Comparison of ENCODE assay signal across 8 mouse cellular contexts in the genomic region with DNA sequence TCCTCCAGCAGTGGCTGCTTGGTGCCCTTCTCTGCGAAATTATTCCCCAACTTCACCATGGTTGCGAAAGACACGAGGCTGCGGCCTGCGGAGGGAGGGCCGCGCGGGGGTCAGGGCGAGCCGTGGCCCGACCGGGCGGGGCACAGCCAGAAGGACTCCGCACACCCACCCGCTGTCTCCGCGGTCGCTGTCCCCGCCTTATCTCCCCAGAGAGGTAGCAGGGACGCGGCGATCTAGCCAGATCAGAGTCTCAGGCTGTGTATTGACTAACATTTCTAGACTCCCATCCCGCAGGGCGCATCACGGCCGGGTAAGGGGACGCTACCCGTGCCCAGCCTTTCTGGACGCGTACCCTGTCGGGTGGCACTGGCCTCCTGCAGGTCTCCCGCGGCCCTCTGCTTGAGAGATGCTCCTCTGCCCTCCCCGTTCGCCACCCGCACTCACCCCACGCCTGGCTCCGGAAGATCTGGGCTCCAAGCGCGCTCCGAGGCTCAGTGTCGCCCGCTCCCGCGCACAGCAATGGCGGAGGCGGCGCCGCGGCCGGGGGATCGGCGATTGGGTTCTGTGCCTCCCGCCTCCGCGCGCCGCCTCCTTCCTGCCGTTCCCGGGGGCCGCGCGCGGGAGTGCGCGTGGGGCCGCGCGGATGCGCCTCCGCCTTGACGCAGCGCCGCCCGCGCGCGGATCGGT. TPM values are rescaled to one million over a fixed set of nuclear protein-coding genes. Genes with fewer than 3 reads are reported as not detected.
A peak's percentile ranks its signal among the peaks of the same experiment; 100 is the strongest.
DNase-seq lines count a peak whose midpoint lies in the region; ATAC-seq and TF ChIP-seq lines count a peak whose summit lies in the region.

No protein-coding gene starts in this region.

- peak overlapping the region; percentile 78 for H3K4me2 ChIP-seq in forebrain, embryonic 13.5 days
- peak overlapping the region; percentile 95 for H3K4me2 ChIP-seq in heart, postnatal 0 days (ENCODE audit: low read depth, low read length)
- H3K4me2 ChIP-seq in lung, embryonic 14.5 days = peak overlapping the region; percentile 78

- peak overlapping the region; percentile 100 for H3K9ac ChIP-seq in forebrain, embryonic 13.5 days
- H3K9ac ChIP-seq in heart, postnatal 0 days (replicated peaks; ENCODE audit: low read depth, low read length) = peak overlapping the region; percentile 46
- peak overlapping the region; percentile 73 for H3K9ac ChIP-seq in lung, embryonic 14.5 days

- under 1% methylated on average over 56 of the region's 79 CpGs for WGBS in forebrain, embryonic 13.5 days
- under 1% methylated on average over 66 of the region's 79 CpGs for WGBS in heart, postnatal 0 days
- WGBS in lung, embryonic 14.5 days = under 1% methylated on average over 69 of the region's 79 CpGs

- ATAC-seq in forebrain, embryonic 13.5 days = peak; percentile 81
- peak; percentile 70 for ATAC-seq in heart, postnatal 0 days (ENCODE audit: insufficient read depth, low read depth)
- ATAC-seq in lung, embryonic 14.5 days (ENCODE audit: insufficient read depth) = peak; percentile 81

- peak overlapping the region; percentile 84 for H3K4me3 ChIP-seq in brown adipose tissue, adult 24 weeks (ENCODE audit: insufficient read depth, low read depth, low read length)
- peak overlapping the region; percentile 95 for H3K4me3 ChIP-seq in forebrain, embryonic 13.5 days
- H3K4me3 ChIP-seq in heart, postnatal 0 days (ENCODE audit: low read depth, low read length) = peak overlapping the region; percentile 61
- peak overlapping the region; percentile 81 for H3K4me3 ChIP-seq in layer of hippocampus, adult 2 months
- peak overlapping the region; percentile 71 for H3K4me3 ChIP-seq in lung, embryonic 14.5 days (ENCODE audit: low read depth, low read length)

- TF ChIP-seq CTCF in heart, postnatal 0 days (IDR thresholded peaks at IDR 0.05; ENCODE audit: low read depth) = no peak
- no peak for TF ChIP-seq CTCF in layer of hippocampus, adult 2 months (conservative IDR thresholded peaks at IDR 0.05)
- TF ChIP-seq CTCF in lung, embryonic 14.5 days (IDR thresholded peaks at IDR 0.05; ENCODE audit: low read depth) = no peak

- H3K36me3 ChIP-seq in forebrain, embryonic 13.5 days (ENCODE audit: poor library complexity, severe bottlenecking) = peaks cover 35% of the 10 kb centered on the region
- no peaks in the 10 kb centered on the region for H3K36me3 ChIP-seq in heart, postnatal 0 days (replicated peaks; ENCODE audit: control insufficient read depth, insufficient read depth, low read length)
- H3K36me3 ChIP-seq in lung, embryonic 14.5 days (ENCODE audit: insufficient read depth) = peaks cover 16% of the 10 kb centered on the region; the same call in 1 of the 2 replicates

- no peaks in the 10 kb centered on the region for H3K4me1 ChIP-seq in brown adipose tissue, adult 24 weeks (ENCODE audit: control insufficient read depth, insufficient read depth, insufficient read length, low read length)
- H3K4me1 ChIP-seq in forebrain, embryonic 13.5 days = peaks cover 48% of the 10 kb centered on the region
- no peaks in the 10 kb centered on the region for H3K4me1 ChIP-seq in heart, postnatal 0 days (ENCODE audit: control insufficient read depth, insufficient read depth)
- H3K4me1 ChIP-seq in lung, embryonic 14.5 days (ENCODE audit: insufficient read depth) = no peaks in the 10 kb centered on the region

- peak; percentile 8 for DNase-seq in ES-CJ7 (ENCODE audit: low read depth, low spot score)
- DNase-seq in heart, postnatal 0 days (ENCODE audit: low spot score) = peak; percentile 36
- DNase-seq in layer of hippocampus, adult 2 months (ENCODE audit: low spot score in 2 of 2) = peak; percentile 75 to 77
- peak; percentile 86 for DNase-seq in lung, embryonic 14.5 days
- DNase-seq in retina, adult 2 months (ENCODE audit: low read depth, low spot score) = peak; percentile 25
- peak; percentile 35 for DNase-seq in yolk sac, embryonic 10.5 days (ENCODE audit: low spot score)

- H3K27ac ChIP-seq in brown adipose tissue, adult 24 weeks (replicated peaks; ENCODE audit: low read depth, low read length) = no peak overlapping the region
- peak overlapping the region; percentile 97 for H3K27ac ChIP-seq in forebrain, embryonic 13.5 days
- H3K27ac ChIP-seq in heart, postnatal 0 days (ENCODE audit: low read depth) = no peak overlapping the region
- peak overlapping the region; percentile 98 for H3K27ac ChIP-seq in layer of hippocampus, adult 2 months
- no peak overlapping the region for H3K27ac ChIP-seq in lung, embryonic 14.5 days (ENCODE audit: low read depth)

- no peaks in the 10 kb centered on the region for H3K9me3 ChIP-seq in forebrain, embryonic 13.5 days (replicated peaks)
- H3K9me3 ChIP-seq in heart, postnatal 0 days (replicated peaks; ENCODE audit: control insufficient read depth, low read length) = no peaks in the 10 kb centered on the region
- H3K9me3 ChIP-seq in lung, embryonic 14.5 days (ENCODE audit: low read depth, low read length) = no peaks in the 10 kb centered on the region

- no peak for TF ChIP-seq EP300 in heart, postnatal 0 days (IDR thresholded peaks at IDR 0.05; ENCODE audit: low read depth)

- H3K27me3 ChIP-seq in forebrain, embryonic 13.5 days = peaks cover 4% of the 10 kb centered on the region
- H3K27me3 ChIP-seq in heart, postnatal 0 days (ENCODE audit: control insufficient read depth, insufficient read depth, low read length) = peaks cover 59% of the 10 kb centered on the region
- H3K27me3 ChIP-seq in lung, embryonic 14.5 days (ENCODE audit: insufficient read depth, low read length) = peaks cover 16% of the 10 kb centered on the region

RNA-seq across cellular contexts. Expression of gene Nsg1, which starts 0.6 kb away (rescaled TPM):
- polyA plus RNA-seq in brown adipose tissue, adult 24 weeks (2012; ENCODE audit: insufficient read depth, insufficient read length, missing spikeins) = 2.0 and 3.5 TPM in 2 replicates
- 636 and 754 TPM in 2 replicates for polyA plus RNA-seq in forebrain, embryonic 13.5 days (2015; fragmentation: Nextera tagmentation; extraction: Ambion mirVana)
- 9.0 and 29.2 TPM in 2 replicates for total RNA-seq in heart, postnatal 0 days (2014; rRNA removed; ENCODE audit: low replicate concordance)
- polyA plus RNA-seq in heart, postnatal 0 days (2015; fragmentation: Nextera tagmentation; extraction: Ambion mirVana) = 12.5 and 14.7 TPM in 2 replicates
- total RNA-seq in layer of hippocampus, adult 2 months (2021) = 100 to 1,000 TPM; 421 to 427 TPM
- 18.2 and 23.6 TPM in 2 replicates for polyA plus RNA-seq in lung, embryonic 14.5 days (2014; fragmentation: Nextera tagmentation; extraction: Ambion mirVana)

Comparison
In these comparisons a context has a peak if more than half of its experiments do, and no peak if none do; other contexts are left out.
1. DNase-seq: peak in every context shown above with its lines; median percentile 86 in lung, embryonic 14.5 days; 76 in layer of hippocampus, adult 2 months; 36 in heart, postnatal 0 days; 35 in yolk sac, embryonic 10.5 days; 25 in retina, adult 2 months; 8 in ES-CJ7.
2. H3K27ac ChIP-seq: peak in forebrain, embryonic 13.5 days (single experiment) and layer of hippocampus, adult 2 months (single experiment); none in brown adipose tissue, adult 24 weeks (single experiment), heart, postnatal 0 days (single experiment) and lung, embryonic 14.5 days (single experiment).
3. H3K9ac ChIP-seq: peak in every context shown above with its lines; median percentile 100 in forebrain, embryonic 13.5 days; 73 in lung, embryonic 14.5 days; 46 in heart, postnatal 0 days.
4. RNA of gene Nsg1, which starts 0.6 kb away (polyA plus RNA-seq): 636 to 754 TPM in forebrain, embryonic 13.5 days; 18.2 to 23.6 TPM in lung, embryonic 14.5 days, 12.5 to 14.7 TPM in heart, postnatal 0 days and 2.0 to 3.5 TPM in brown adipose tissue, adult 24 weeks; every median in the first group is over 10 times any median in the second.
5. Peak in every context shown above with its lines, with median percentiles within 50 percentile points of each other: H3K4me3 ChIP-seq, ATAC-seq and H3K4me2 ChIP-seq.